Mouse (Mus musculus): ENCODE data around the gene Nlrp4c. TPM values are rescaled to one million over a fixed set of nuclear protein-coding genes. Genes with fewer than 3 reads are reported as not detected.
"Not testable (repeated sequence)": the region's sequence is repeated elsewhere in the genome, so short reads cannot be mapped to it uniquely, and the experiment has no call there.

Nlrp4c gene
- total RNA-seq (2021) = not detected

GRCm38 (mm10) chr7:6044861-6045260 is at the start of gene Nlrp4c:
Nlrp4c (plus strand) TSS chr7:6045161.
- intact Hi-C loops (cut with DNase I) = no loop called here
- DNase-seq = no peak

- no peak for DNase-seq
- intact Hi-C loops (cut with DNase I) = no loop called here
Measured at GRCm38 (mm10) chr7:6010910-6011309, 34.1 kb upstream of the Nlrp4c start, which contains the start of gene Vmn1r65. Vmn1r65 (minus strand) TSS chr7:6011010.

GRCm38 (mm10) chr7:6119501-6119900 is 74.5 kb downstream of the Nlrp4c start:
- intact Hi-C loops (cut with DNase I) = no loop called here
- DNase-seq = no peak

- intact Hi-C loops (cut with DNase I); DNase-seq: not testable (repeated sequence)
Measured at GRCm38 (mm10) chr7:6120104-6120503, 75.1 kb downstream of the Nlrp4c start.

GRCm38 (mm10) chr7:6121128-6121527 is 76.2 kb downstream of the Nlrp4c start:
- intact Hi-C loops (cut with DNase I) = not testable (repeated sequence)

GRCm38 (mm10) chr7:6126690-6127448 is 81.9 kb downstream of the Nlrp4c start:
- peak; percentile 80 to 83 for DNase-seq
- intact Hi-C loops (cut with DNase I) = loop anchor here (1.0 to 5.0 kb wide), 4 partner anchors 24 to 155 kb away; no protein-coding TSS in a partner anchor

More at GRCm38 (mm10) chr7:6121128-6121527, 76.2 kb downstream of the Nlrp4c start:
- not testable (repeated sequence) for DNase-seq

GRCm38 (mm10) chr7:6130346-6130745 is 85.4 kb downstream of the Nlrp4c start:
- DNase-seq = no peak
- intact Hi-C loops (cut with DNase I) = no loop called here

GRCm38 (mm10) chr7:6132646-6133045 is 87.7 kb downstream of the Nlrp4c start:
- DNase-seq = no peak
- intact Hi-C loops (cut with DNase I) = no loop called here

- DNase-seq = no peak
- intact Hi-C loops (cut with DNase I) = no loop called here
Measured at GRCm38 (mm10) chr7:6136497-6136896, 91.5 kb downstream of the Nlrp4c start.

GRCm38 (mm10) chr7:6139295-6139694 is 94.3 kb downstream of the Nlrp4c start:
- intact Hi-C loops (cut with DNase I) = no loop called here
- DNase-seq = no peak

- intact Hi-C loops (cut with DNase I) = loop anchor here (10.0 kb wide), 1 partner anchor 271 kb away; the partner anchor contains the start of gene Gm20715
- DNase-seq = no peak
Measured at GRCm38 (mm10) chr7:6143991-6144531, 99.1 kb downstream of the Nlrp4c start.

GRCm38 (mm10) chr7:6145423-6146188 is 100.6 kb downstream of the Nlrp4c start:
- intact Hi-C loops (cut with DNase I) = loop anchor here (10.0 kb wide), 1 partner anchor 269 kb away; the partner anchor contains the start of gene Gm20715
- no peak for DNase-seq

- intact Hi-C loops (cut with DNase I) = loop anchor here (10.0 kb wide), 1 partner anchor 268 kb away; the partner anchor contains the start of gene Gm20715
- DNase-seq = no peak
Measured at GRCm38 (mm10) chr7:6146194-6146981, 101.4 kb downstream of the Nlrp4c start.

GRCm38 (mm10) chr7:6146982-6147325 is 102.0 kb downstream of the Nlrp4c start:
- intact Hi-C loops (cut with DNase I) = loop anchor here (10.0 kb wide), 1 partner anchor 268 kb away; the partner anchor contains the start of gene Gm20715
- no peak for DNase-seq

GRCm38 (mm10) chr7:6147688-6148087 is 102.7 kb downstream of the Nlrp4c start:
- intact Hi-C loops (cut with DNase I) = loop anchor here (10.0 kb wide), 1 partner anchor 267 kb away; the partner anchor contains the start of gene Gm20715
- no peak for DNase-seq

- intact Hi-C loops (cut with DNase I) = loop anchor here (2.0 kb wide), 1 partner anchor 24 kb away; no protein-coding TSS in a partner anchor
- no peak for DNase-seq
Measured at GRCm38 (mm10) chr7:6151266-6151665, 106.3 kb downstream of the Nlrp4c start.

GRCm38 (mm10) chr7:6152036-6152435 is 107.1 kb downstream of the Nlrp4c start:
- intact Hi-C loops (cut with DNase I) = no loop called here
- no peak for DNase-seq

GRCm38 (mm10) chr7:6153131-6153530 is 108.2 kb downstream of the Nlrp4c start:
- no peak for DNase-seq
- intact Hi-C loops (cut with DNase I) = no loop called here

GRCm38 (mm10) chr7:6154164-6154563 is 109.2 kb downstream of the Nlrp4c start:
- intact Hi-C loops (cut with DNase I) = no loop called here
- DNase-seq = no peak
